Mouse (Mus musculus): ENCODE data around the gene Fgr. TPM values are rescaled to one million over a fixed set of nuclear protein-coding genes. Genes with fewer than 3 reads are reported as not detected.

The Fgr gene
- polyA plus RNA-seq, 1 experiment from 2014 or later: 1.8 TPM

DNA sequence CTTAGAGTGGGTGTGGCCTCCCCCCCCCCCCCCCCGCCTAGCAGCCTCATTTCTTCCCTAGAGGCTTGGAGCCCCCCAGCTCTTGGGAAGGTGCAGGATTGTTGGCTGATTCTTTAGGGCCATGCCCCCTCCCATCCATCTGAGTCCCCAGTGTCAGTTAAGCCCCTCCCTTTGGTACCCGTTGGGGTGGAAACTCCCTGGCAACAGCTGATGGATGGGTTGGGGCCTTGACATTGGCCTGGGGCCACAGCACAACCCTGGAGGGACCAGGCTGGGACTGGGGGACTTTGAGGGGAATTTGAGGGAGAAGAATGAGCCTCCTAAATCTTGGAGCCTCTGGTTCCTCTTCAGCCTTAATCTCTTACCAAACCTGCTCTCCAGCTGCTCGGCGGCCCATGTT is 50.5 kb downstream of the Fgr start:
- no peaks in the 10 kb centered on the region for H3K27me3 ChIP-seq (ENCODE audit: control insufficient read depth, insufficient read depth, low read length)
- peak overlapping the region; percentile 90 for H3K27ac ChIP-seq (ENCODE audit: low read length)
- H3K4me2 ChIP-seq (ENCODE audit: low read depth, low read length): peak overlapping the region; percentile 27; the same call in 1 of the 2 replicates
- ATAC-seq (ENCODE audit: insufficient read depth, low FRiP score): no peak
- no peaks in the 10 kb centered on the region for H3K36me3 ChIP-seq (ENCODE audit: control insufficient read depth, insufficient read depth, low read length)
- H3K9ac ChIP-seq (ENCODE audit: low read length): peak overlapping the region; percentile 38; the same call in 1 of the 2 replicates
- 29% methylated on average over 3 of the region's 4 CpGs for WGBS
- H3K9me3 ChIP-seq (replicated peaks; ENCODE audit: control insufficient read depth, low read length): no peaks in the 10 kb centered on the region
- peaks cover 71% of the 10 kb centered on the region for H3K4me1 ChIP-seq (ENCODE audit: control insufficient read depth, insufficient read depth, low read length)
- H3K4me3 ChIP-seq (replicated peaks; ENCODE audit: low read length): no peak overlapping the region

DNA sequence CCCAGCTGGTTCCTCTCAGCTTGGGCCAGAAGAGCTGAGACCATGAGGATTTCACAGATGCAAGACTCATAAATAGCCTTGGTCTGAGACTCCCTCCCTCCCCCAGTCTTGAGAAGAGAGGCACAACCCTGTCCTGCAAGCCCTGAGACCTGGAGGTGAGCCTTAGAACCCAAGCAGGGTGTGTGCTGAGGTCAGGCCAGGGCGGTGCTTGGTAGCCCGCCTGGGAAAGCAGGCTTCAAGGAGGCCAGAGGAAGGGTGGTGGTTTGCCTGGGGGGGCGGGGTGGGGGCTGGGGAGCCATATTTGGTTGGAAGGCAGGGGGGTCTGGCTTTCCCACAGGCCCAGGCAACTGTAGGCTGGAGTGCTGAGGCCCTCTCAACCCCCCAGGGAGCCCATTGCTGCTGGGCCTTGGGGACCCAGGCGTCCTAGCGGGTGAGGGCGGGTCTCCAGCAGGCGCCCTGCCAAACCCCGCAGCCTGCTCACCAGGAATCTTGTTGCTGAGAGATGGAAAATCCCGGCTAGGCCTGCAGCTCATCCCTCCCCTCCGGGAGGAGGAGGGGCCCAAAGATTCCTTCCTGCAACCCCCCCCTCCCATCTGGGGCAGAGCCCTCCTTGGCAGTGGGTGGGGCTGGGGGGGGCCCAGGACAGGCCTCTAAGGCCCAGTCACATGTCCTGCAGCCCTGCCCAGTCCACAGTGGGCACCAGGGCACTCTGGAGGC is 51.2 kb downstream of the Fgr start:
- Histone ChIP-seq H3K4me3 (replicated peaks; ENCODE audit: low read length) (no peak overlapping the region), H3K27ac (ENCODE audit: low read length) (peak overlapping the region; percentile 90), H3K9me3 (replicated peaks; ENCODE audit: control insufficient read depth, low read length) (no peaks in the 10 kb centered on the region), H3K27me3 (ENCODE audit: control insufficient read depth, insufficient read depth, low read length) (no peaks in the 10 kb centered on the region), H3K9ac (ENCODE audit: low read length) (peak overlapping the region; percentile 38), H3K4me1 (ENCODE audit: control insufficient read depth, insufficient read depth, low read length) (peaks cover 73% of the 10 kb centered on the region), H3K4me2 (ENCODE audit: low read depth, low read length) (peak overlapping the region; percentile 27; the same call in 1 of the 2 replicates), H3K36me3 (ENCODE audit: control insufficient read depth, insufficient read depth, low read length) (no peaks in the 10 kb centered on the region)
- 10% methylated on average over 10 of the region's 10 CpGs for WGBS
- peak; percentile 57 for ATAC-seq (ENCODE audit: insufficient read depth, low FRiP score)

DNA sequence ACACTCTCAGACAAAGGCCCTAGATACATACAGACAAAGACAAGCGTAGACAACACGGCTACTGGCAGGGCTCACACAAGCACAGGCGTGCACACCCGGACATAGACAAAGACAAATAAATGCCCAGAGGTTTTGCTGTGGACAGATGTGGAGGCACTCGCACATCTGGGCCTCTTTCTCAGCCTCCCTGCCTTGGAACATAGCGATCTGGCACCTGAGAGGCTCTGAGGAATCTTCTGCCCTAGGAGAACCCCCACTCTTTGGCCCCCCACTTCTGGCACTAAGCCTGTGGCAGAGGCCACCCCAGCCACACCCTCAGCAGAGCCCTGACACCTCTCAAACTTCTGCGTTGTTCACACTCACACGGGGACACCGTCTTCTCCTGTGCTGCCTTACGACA is 52.4 kb downstream of the Fgr start:
- Histone ChIP-seq H3K27ac (ENCODE audit: low read length) (peak overlapping the region; percentile 90; the same call in 1 of the 2 replicates), H3K9me3 (replicated peaks; ENCODE audit: control insufficient read depth, low read length) (no peaks in the 10 kb centered on the region), H3K4me2 (ENCODE audit: low read depth, low read length) (no peak overlapping the region), H3K9ac (ENCODE audit: low read length) (no peak overlapping the region), H3K4me1 (ENCODE audit: control insufficient read depth, insufficient read depth, low read length) (peaks cover 62% of the 10 kb centered on the region), H3K4me3 (replicated peaks; ENCODE audit: low read length) (no peak overlapping the region), H3K27me3 (ENCODE audit: control insufficient read depth, insufficient read depth, low read length) (no peaks in the 10 kb centered on the region), H3K36me3 (ENCODE audit: control insufficient read depth, insufficient read depth, low read length) (no peaks in the 10 kb centered on the region)
- ATAC-seq (ENCODE audit: insufficient read depth, low FRiP score): no peak
- 59% methylated on average over 10 of the region's 10 CpGs for WGBS

DNA sequence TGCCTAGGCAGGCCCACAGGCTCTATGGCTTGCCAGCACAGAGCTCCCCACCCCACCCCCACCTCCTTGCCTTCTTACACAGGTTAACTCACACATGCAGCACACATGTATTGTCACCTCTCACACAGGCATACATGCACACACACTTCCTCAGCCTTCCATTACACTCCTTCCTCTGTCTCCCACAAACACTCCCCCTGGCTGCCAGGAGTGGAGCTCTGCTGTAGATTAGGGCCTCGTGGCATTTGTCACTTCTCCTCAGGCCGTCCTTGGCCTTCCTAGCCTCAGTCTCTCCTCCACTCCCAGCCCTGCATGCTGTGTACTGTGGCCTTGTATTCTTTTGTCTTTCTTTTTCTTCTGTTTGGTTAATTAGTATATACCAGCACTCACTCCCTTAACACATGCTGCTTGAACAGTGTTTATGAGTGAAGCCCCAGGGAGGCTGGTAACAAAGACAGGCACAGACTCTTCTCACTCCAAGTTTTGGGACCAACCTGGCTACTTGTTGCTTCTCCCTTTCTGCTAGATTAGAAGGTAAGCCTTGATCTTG is 53.0 kb downstream of the Fgr start:
- H3K4me3 ChIP-seq (replicated peaks; ENCODE audit: low read length): no peak overlapping the region
- no peak overlapping the region for H3K27ac ChIP-seq (ENCODE audit: low read length)
- WGBS: 26% methylated on average over 2 of the region's 2 CpGs
- ATAC-seq (ENCODE audit: insufficient read depth, low FRiP score): no peak
- H3K36me3 ChIP-seq (ENCODE audit: control insufficient read depth, insufficient read depth, low read length): no peaks in the 10 kb centered on the region
- H3K27me3 ChIP-seq (ENCODE audit: control insufficient read depth, insufficient read depth, low read length): no peaks in the 10 kb centered on the region
- no peak overlapping the region for H3K4me2 ChIP-seq (ENCODE audit: low read depth, low read length)
- H3K9ac ChIP-seq (ENCODE audit: low read length): no peak overlapping the region
- H3K4me1 ChIP-seq (ENCODE audit: control insufficient read depth, insufficient read depth, low read length): peaks cover 56% of the 10 kb centered on the region
- H3K9me3 ChIP-seq (replicated peaks; ENCODE audit: control insufficient read depth, low read length): no peaks in the 10 kb centered on the region

DNA sequence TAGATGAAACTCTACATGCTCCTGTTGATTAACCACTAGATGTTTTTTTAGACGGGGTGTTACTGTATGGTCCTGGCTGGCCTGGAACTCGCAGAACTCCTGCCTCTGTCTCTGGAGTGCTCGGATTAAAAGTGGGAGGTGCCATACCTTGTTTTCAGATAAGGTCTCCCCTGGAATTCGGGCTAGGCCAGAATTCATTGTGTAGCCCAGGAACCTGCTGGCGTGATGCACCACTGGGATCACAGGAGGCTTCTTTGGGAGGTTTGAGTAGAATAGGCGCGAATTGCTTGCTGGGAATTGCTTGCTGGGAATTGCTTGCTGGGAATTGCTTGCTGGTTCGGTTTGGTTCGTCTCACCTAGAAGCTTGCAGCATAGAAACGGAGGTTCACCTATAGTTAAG is 53.8 kb downstream of the Fgr start:
- Histone ChIP-seq H3K9me3 (replicated peaks; ENCODE audit: control insufficient read depth, low read length) (no peaks in the 10 kb centered on the region), H3K27me3 (ENCODE audit: control insufficient read depth, insufficient read depth, low read length) (no peaks in the 10 kb centered on the region), H3K4me3 (replicated peaks; ENCODE audit: low read length) (no peak overlapping the region), H3K27ac (ENCODE audit: low read length) (no peak overlapping the region), H3K36me3 (ENCODE audit: control insufficient read depth, insufficient read depth, low read length) (no peaks in the 10 kb centered on the region), H3K9ac (ENCODE audit: low read length) (no peak overlapping the region), H3K4me2 (ENCODE audit: low read depth, low read length) (no peak overlapping the region), H3K4me1 (ENCODE audit: control insufficient read depth, insufficient read depth, low read length) (peaks cover 47% of the 10 kb centered on the region)
- 63% methylated on average over 10 of the region's 10 CpGs for WGBS
- ATAC-seq (ENCODE audit: insufficient read depth, low FRiP score): no peak

DNA sequence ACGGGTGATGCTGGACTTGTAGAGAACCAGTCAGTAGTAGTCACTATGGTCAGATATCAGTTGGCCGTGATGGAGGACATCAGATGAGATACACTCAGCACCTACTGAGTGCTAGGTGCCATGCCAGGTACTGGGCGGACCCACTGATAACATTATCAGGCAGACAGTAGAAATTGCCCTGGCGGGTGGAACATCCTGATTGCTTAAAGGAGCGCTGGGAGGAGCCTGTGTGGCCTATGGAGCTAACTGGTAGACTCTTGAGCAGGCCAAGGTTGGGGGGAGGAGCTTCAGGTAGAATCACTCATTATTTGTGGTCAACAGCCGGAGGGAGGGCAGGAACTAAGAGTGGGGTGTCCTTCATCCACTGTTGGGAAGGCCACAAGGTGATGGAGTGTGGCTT is 54.3 kb downstream of the Fgr start:
- Histone ChIP-seq H3K27me3 (ENCODE audit: control insufficient read depth, insufficient read depth, low read length) (no peaks in the 10 kb centered on the region), H3K36me3 (ENCODE audit: control insufficient read depth, insufficient read depth, low read length) (no peaks in the 10 kb centered on the region), H3K4me3 (replicated peaks; ENCODE audit: low read length) (no peak overlapping the region), H3K4me2 (ENCODE audit: low read depth, low read length) (no peak overlapping the region), H3K27ac (ENCODE audit: low read length) (no peak overlapping the region), H3K4me1 (ENCODE audit: control insufficient read depth, insufficient read depth, low read length) (peaks cover 43% of the 10 kb centered on the region), H3K9ac (ENCODE audit: low read length) (no peak overlapping the region), H3K9me3 (replicated peaks; ENCODE audit: control insufficient read depth, low read length) (no peaks in the 10 kb centered on the region)
- 77% methylated on average over 6 of the region's 6 CpGs for WGBS
- no peak for ATAC-seq (ENCODE audit: insufficient read depth, low FRiP score)

DNA sequence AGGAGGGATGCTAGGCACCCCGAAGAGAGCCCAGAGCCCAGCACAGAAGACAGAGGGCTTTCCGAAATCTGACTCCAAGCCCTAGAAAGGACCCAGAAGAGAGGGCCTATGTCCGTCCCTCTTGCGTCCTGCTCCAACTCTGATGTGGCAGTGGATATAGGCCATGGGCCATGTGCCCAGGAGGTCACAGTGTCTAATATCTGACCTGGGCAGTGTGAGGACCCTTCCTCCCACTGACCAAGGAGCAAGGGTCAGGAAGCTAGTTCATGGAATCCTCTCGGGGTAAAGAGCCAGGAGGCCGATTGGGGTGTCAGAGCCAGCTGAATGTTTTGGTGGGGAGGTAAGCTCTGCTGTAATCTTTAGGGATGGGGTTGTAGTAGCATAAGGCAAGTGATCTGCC is 55.0 kb downstream of the Fgr start:
- WGBS: 80% methylated on average over 6 of the region's 6 CpGs
- Histone ChIP-seq H3K4me2 (ENCODE audit: low read depth, low read length) (no peak overlapping the region), H3K4me1 (ENCODE audit: control insufficient read depth, insufficient read depth, low read length) (peaks cover 36% of the 10 kb centered on the region), H3K36me3 (ENCODE audit: control insufficient read depth, insufficient read depth, low read length) (no peaks in the 10 kb centered on the region), H3K4me3 (replicated peaks; ENCODE audit: low read length) (no peak overlapping the region), H3K9me3 (replicated peaks; ENCODE audit: control insufficient read depth, low read length) (no peaks in the 10 kb centered on the region), H3K9ac (ENCODE audit: low read length) (no peak overlapping the region), H3K27me3 (ENCODE audit: control insufficient read depth, insufficient read depth, low read length) (no peaks in the 10 kb centered on the region), H3K27ac (ENCODE audit: low read length) (no peak overlapping the region)
- no peak for ATAC-seq (ENCODE audit: insufficient read depth, low FRiP score)

DNA sequence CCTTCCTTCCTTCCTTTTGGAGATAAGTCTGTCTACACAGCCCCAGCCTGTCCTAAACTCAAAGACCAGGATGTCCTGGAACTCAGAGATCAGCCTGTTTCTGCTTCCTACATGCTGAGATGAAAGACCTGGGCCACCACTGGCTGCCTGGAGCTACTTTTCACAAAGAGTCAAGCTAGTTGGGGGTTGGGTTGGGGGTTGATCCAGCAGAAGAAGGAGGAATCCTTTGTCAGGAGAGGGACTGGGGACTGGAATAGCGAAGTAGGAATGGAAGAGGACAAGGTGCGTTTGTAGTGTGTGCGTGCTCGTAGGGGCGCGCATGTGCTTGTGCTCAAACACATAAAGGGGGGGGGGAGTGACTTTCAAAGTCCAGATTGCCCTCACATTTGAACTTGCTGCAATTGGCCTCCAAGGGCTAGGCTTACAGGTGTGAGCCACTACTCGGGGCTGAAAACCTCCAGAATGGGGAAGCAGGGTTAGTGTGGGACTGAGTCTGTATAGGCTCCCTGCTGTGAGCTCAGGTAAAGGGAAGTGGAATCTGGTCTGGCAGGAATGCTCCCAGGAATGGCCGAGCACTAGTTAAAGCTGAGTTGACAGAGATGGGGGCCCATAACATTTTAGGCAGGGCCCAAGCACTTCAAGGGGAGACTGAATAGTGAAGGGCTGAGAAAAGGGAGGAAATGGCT is 58.7 kb downstream of the Fgr start:
- 81% methylated on average over 8 of the region's 8 CpGs for WGBS
- H3K9ac ChIP-seq (ENCODE audit: low read length): no peak overlapping the region
- no peaks in the 10 kb centered on the region for H3K9me3 ChIP-seq (replicated peaks; ENCODE audit: control insufficient read depth, low read length)
- no peaks in the 10 kb centered on the region for H3K36me3 ChIP-seq (ENCODE audit: control insufficient read depth, insufficient read depth, low read length)
- no peaks in the 10 kb centered on the region for H3K27me3 ChIP-seq (ENCODE audit: control insufficient read depth, insufficient read depth, low read length)
- no peak overlapping the region for H3K4me2 ChIP-seq (ENCODE audit: low read depth, low read length)
- H3K27ac ChIP-seq (ENCODE audit: low read length): no peak overlapping the region
- H3K4me3 ChIP-seq (replicated peaks; ENCODE audit: low read length): no peak overlapping the region
- no peak for ATAC-seq (ENCODE audit: insufficient read depth, low FRiP score)
- H3K4me1 ChIP-seq (ENCODE audit: control insufficient read depth, insufficient read depth, low read length): 0 out of 2 replicates have a peak, but pooled peaks cover 8% of the 10 kb centered on the region

DNA sequence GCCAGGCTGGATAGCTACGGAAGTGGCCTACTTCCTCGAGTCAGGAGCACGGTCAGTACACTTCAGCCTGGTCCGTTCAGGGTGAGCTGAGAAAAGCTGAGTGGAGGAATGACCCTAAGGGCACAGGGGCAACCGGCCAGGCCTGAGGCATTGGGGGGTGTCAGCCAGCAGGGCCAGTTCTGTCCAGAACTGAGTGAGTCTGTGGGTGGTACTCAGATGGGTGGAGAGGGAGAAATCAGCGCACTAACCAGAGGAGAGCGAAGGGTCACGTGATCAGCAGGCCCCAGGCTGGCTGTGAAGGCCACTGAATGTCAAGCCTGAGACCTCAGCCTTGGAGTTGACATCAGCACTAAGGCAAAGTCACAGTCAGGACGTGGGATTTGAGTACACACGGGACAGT is 60.6 kb downstream of the Fgr start:
- WGBS: 80% methylated on average over 10 of the region's 10 CpGs
- no peaks in the 10 kb centered on the region for H3K27me3 ChIP-seq (ENCODE audit: control insufficient read depth, insufficient read depth, low read length)
- no peak overlapping the region for H3K27ac ChIP-seq (ENCODE audit: low read length)
- no peak overlapping the region for H3K9ac ChIP-seq (ENCODE audit: low read length)
- H3K4me3 ChIP-seq (replicated peaks; ENCODE audit: low read length): no peak overlapping the region
- H3K9me3 ChIP-seq (replicated peaks; ENCODE audit: control insufficient read depth, low read length): no peaks in the 10 kb centered on the region
- no peak for ATAC-seq (ENCODE audit: insufficient read depth, low FRiP score)
- peaks cover 15% of the 10 kb centered on the region for H3K4me1 ChIP-seq (ENCODE audit: control insufficient read depth, insufficient read depth, low read length)
- H3K36me3 ChIP-seq (ENCODE audit: control insufficient read depth, insufficient read depth, low read length): no peaks in the 10 kb centered on the region
- no peak overlapping the region for H3K4me2 ChIP-seq (ENCODE audit: low read depth, low read length)

Data from stomach, embryonic 16.5 days (tissue).